Mouse (Mus musculus) bone marrow macrophage, adult 2 months (primary cell): ENCODE results near the gene Hoxc5.

Experiments
- CTCF ChIP-seq: IDR thresholded peaks from 2 replicates; pipeline ENCODE4 v1.5.1; 2012; ENCODE audit warnings: low read depth, mild to moderate bottlenecking, low read length, moderate library complexity
- POLR2A ChIP-seq: IDR thresholded peaks from 2 replicates; pipeline ENCODE4 v1.6.1; 2012; ENCODE audit warnings: mild to moderate bottlenecking, low read depth, low read length, borderline replicate concordance

DNA sequence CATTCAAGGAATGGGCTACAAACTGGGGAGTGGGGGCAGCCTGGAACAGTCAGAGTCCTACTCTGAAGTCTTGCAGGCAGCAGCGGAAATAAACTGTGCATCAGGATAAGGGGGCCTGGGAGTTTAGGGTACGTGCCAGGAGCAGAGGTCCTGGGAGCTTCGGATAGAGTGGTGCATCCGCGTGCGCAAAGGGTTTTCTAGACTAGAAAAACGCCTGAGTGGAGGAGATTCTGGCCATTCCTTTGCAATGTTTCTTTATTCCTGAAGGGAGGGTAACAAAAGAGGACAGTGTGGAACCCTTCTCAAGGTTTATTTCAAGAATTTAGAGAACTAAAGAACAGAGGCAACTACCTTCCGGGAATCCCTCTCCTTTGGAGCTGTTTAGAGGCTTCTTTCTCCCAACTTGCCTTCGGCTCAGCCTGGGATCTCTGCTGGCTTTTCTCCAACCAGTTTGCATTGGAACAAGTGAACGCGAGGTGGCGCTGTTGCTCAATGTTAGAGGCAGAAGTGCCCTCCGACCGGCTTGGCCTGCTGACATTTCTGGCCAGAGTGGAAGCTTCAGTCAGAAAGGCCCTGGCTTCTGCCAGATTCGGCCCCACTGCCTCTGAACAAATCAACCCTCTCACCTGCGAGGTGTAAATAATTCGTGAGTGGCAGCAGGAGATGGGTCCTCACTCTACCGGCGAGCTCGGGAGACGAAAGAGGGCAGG, 20.0 kb downstream of the Hoxc5 start:
- TF ChIP-seq CTCF: peak; percentile 83
- no peak for TF ChIP-seq POLR2A
